Mouse (Mus musculus) C2C12 (cell line): ENCODE data around the gene Npl. TPM values are rescaled to one million over a fixed set of nuclear protein-coding genes. Genes with fewer than 3 reads are reported as not detected.

Experiments used
- H3K27me3 ChIP-seq: one replicate; pipeline ENCODE4 v1.6.1; 2011; ENCODE audit not compliant: control insufficient read depth, insufficient read depth, insufficient read length
- H3K36me3 ChIP-seq: one replicate; pipeline ENCODE4 v1.6.1; 2011; ENCODE audit not compliant: control insufficient read depth, insufficient read depth
- H3K4me3 ChIP-seq: one replicate; pipeline ENCODE4 v1.5.1; 2011; ENCODE audit warnings: mild to moderate bottlenecking, control low read depth; ENCODE audit not compliant: poor library complexity, insufficient read depth, severe bottlenecking
- H3K79me2 ChIP-seq: one replicate; pipeline ENCODE4 v1.6.1; 2011; ENCODE audit not compliant: control insufficient read depth, insufficient read depth
- H3K79me3 ChIP-seq: one replicate; pipeline ENCODE4 v1.6.1; 2011; ENCODE audit warnings: low read depth, control low read depth
- H3ac ChIP-seq: one replicate; pipeline ENCODE3; 2011; ENCODE audit warnings: low read depth; ENCODE audit not compliant: control insufficient read depth, insufficient read length
- CEBPB ChIP-seq: IDR thresholded peaks from one replicate; pipeline ENCODE4 v1.6.1; 2011; ENCODE audit warnings: low read depth, mild to moderate bottlenecking, control low read depth, moderate library complexity
- CTCF ChIP-seq: IDR thresholded peaks from one replicate; pipeline ENCODE4 v1.5.1; 2011; ENCODE audit not compliant: control insufficient read depth, insufficient read depth, insufficient read length
- FOSL1 ChIP-seq: IDR thresholded peaks from one replicate; pipeline ENCODE4 v1.8.0; 2011; ENCODE audit warnings: mild to moderate bottlenecking, low read length; ENCODE audit not compliant: poor library complexity, insufficient read depth, severe bottlenecking
- MAX ChIP-seq: IDR thresholded peaks from one replicate; pipeline ENCODE4 v1.6.1; 2011; ENCODE audit warnings: mild to moderate bottlenecking, control low read depth
- MYOD1 ChIP-seq: IDR thresholded peaks from one replicate; pipeline ENCODE4 v1.6.1; 2011; ENCODE audit warnings: low read depth; ENCODE audit not compliant: control insufficient read depth, insufficient read length
- MYOG ChIP-seq: IDR thresholded peaks from one replicate; pipeline ENCODE4 v1.6.1; 2011; ENCODE audit not compliant: control insufficient read depth, insufficient read length; ENCODE audit errors: extremely low read depth
- USF1 ChIP-seq: IDR thresholded peaks from one replicate; pipeline ENCODE4 v1.6.1; 2011; ENCODE audit warnings: low read depth, mild to moderate bottlenecking, control low read depth, moderate library complexity
- polyA plus RNA-seq: library from polyadenylated mRNA; unstranded; fragments of >200 nt; fragmentation: generic; extraction: Trizol; gene quantifications from one replicate; pipeline ENCODE4 v1.2.1, GENCODE M21; 2012; ENCODE audit warnings: missing spikeins

Npl gene
- polyA plus RNA-seq, 1 experiment, result 0.26 TPM

GRCm38 (mm10) chr1:153550814-153551213 is 969 bp upstream of the Npl start:
- no peaks in the 10 kb centered on the region for H3K79me3 ChIP-seq
- no peak overlapping the region for H3K4me3 ChIP-seq
- TF ChIP-seq USF1 (no peak), CTCF (no peak), CEBPB (no peak), MYOG (no peak), MYOD1 (no peak), MAX (no peak), FOSL1 (no peak)
- no peaks in the 10 kb centered on the region for H3K79me2 ChIP-seq
- H3K36me3 ChIP-seq, result no peaks in the 10 kb centered on the region
- no peaks in the 10 kb centered on the region for H3K27me3 ChIP-seq
- no peak overlapping the region for H3ac ChIP-seq

GRCm38 (mm10) chr1:153547555-153547954 is 2.3 kb downstream of the Npl start:
- no peak overlapping the region for H3K4me3 ChIP-seq
- no peaks in the 10 kb centered on the region for H3K79me2 ChIP-seq
- H3ac ChIP-seq, result no peak overlapping the region
- TF ChIP-seq USF1 (no peak), MYOG (no peak), MAX (no peak), FOSL1 (no peak), CTCF (no peak), CEBPB (no peak)
- H3K36me3 ChIP-seq, result no peaks in the 10 kb centered on the region
- H3K79me3 ChIP-seq, result no peaks in the 10 kb centered on the region
- H3K27me3 ChIP-seq, result no peaks in the 10 kb centered on the region

GRCm38 (mm10) chr1:153545196-153545595 is 4.6 kb downstream of the Npl start:
- TF ChIP-seq MAX (no peak), CEBPB (no peak), CTCF (no peak), USF1 (no peak), FOSL1 (no peak), MYOG (no peak), MYOD1 (no peak)
- Histone ChIP-seq H3K79me2 (no peaks in the 10 kb centered on the region), H3K79me3 (no peaks in the 10 kb centered on the region), H3K4me3 (no peak overlapping the region), H3ac (no peak overlapping the region), H3K36me3 (no peaks in the 10 kb centered on the region), H3K27me3 (no peaks in the 10 kb centered on the region)

GRCm38 (mm10) chr1:153542726-153543320 is 7.0 kb downstream of the Npl start:
- no peaks in the 10 kb centered on the region for H3K36me3 ChIP-seq
- no peak overlapping the region for H3ac ChIP-seq
- H3K79me2 ChIP-seq, result no peaks in the 10 kb centered on the region
- TF ChIP-seq MAX, result no peak
- TF ChIP-seq CTCF, result no peak
- no peak for TF ChIP-seq FOSL1
- TF ChIP-seq CEBPB, result no peak
- no peak for TF ChIP-seq MYOG
- TF ChIP-seq MYOD1, result no peak
- TF ChIP-seq USF1, result no peak
- no peak overlapping the region for H3K4me3 ChIP-seq
- no peaks in the 10 kb centered on the region for H3K27me3 ChIP-seq
- no peaks in the 10 kb centered on the region for H3K79me3 ChIP-seq

- TF ChIP-seq CTCF, result no peak
- no peak for TF ChIP-seq MYOD1
- no peak for TF ChIP-seq FOSL1
- no peak for TF ChIP-seq MAX
- no peaks in the 10 kb centered on the region for H3K27me3 ChIP-seq
- H3K79me2 ChIP-seq, result no peaks in the 10 kb centered on the region
- no peak overlapping the region for H3K4me3 ChIP-seq
- H3ac ChIP-seq, result no peak overlapping the region
- no peaks in the 10 kb centered on the region for H3K36me3 ChIP-seq
- H3K79me3 ChIP-seq, result no peaks in the 10 kb centered on the region
These were observed 9.1 kb downstream of the Npl start for GRCm38 (mm10) chr1:153540753-153541152.

GRCm38 (mm10) chr1:153539739-153540333 is 10.0 kb downstream of the Npl start:
- Histone ChIP-seq H3K79me2 (no peaks in the 10 kb centered on the region), H3K4me3 (no peak overlapping the region), H3K36me3 (no peaks in the 10 kb centered on the region), H3ac (no peak overlapping the region), H3K79me3 (no peaks in the 10 kb centered on the region), H3K27me3 (no peaks in the 10 kb centered on the region)
- TF ChIP-seq USF1, result no peak
- no peak for TF ChIP-seq CEBPB
- TF ChIP-seq CTCF, result no peak
- TF ChIP-seq MYOG, result no peak
- no peak for TF ChIP-seq MYOD1
- TF ChIP-seq MAX, result no peak
- TF ChIP-seq FOSL1, result no peak
